Mouse (Mus musculus): ENCODE results near the gene Miga1.

The Miga1 gene

GRCm38 (mm10) chr3:152339862-152340557 lies at the start of gene Miga1:
TSS of gene Miga1 (minus strand) at chr3:152340407.
- DNase-seq (ENCODE audit: low spot score in 2 of 2), result peak; percentile 73 to 84

- DNase-seq (ENCODE audit: low spot score in 2 of 2), result no peak
Measured at GRCm38 (mm10) chr3:152384106-152384505, 43.9 kb upstream of the Miga1 start.

GRCm38 (mm10) chr3:152376063-152376462 lies 35.9 kb upstream of the Miga1 start:
- DNase-seq (ENCODE audit: low spot score in 2 of 2), result no peak

- no peak for DNase-seq (ENCODE audit: low spot score in 2 of 2)
Measured at GRCm38 (mm10) chr3:152364181-152364580, 24.0 kb upstream of the Miga1 start.

GRCm38 (mm10) chr3:152359151-152359550 lies 18.9 kb upstream of the Miga1 start:
- no peak for DNase-seq (ENCODE audit: low spot score in 2 of 2)

GRCm38 (mm10) chr3:152356751-152357150 lies 16.5 kb upstream of the Miga1 start:
- DNase-seq (ENCODE audit: low spot score in 2 of 2), result no peak

- DNase-seq (ENCODE audit: low spot score in 2 of 2), result peak in 1 of 2 experiments; percentile 12
Measured at GRCm38 (mm10) chr3:152355361-152355760, 15.2 kb upstream of the Miga1 start.

GRCm38 (mm10) chr3:152353434-152354177 lies 13.4 kb upstream of the Miga1 start:
- no peak for DNase-seq (ENCODE audit: low spot score in 2 of 2)

- no peak for DNase-seq (ENCODE audit: low spot score in 2 of 2)
Measured at GRCm38 (mm10) chr3:152352289-152352688, 12.1 kb upstream of the Miga1 start.

- no peak for DNase-seq (ENCODE audit: low spot score in 2 of 2)
Measured at GRCm38 (mm10) chr3:152350966-152351365, 10.8 kb upstream of the Miga1 start.

GRCm38 (mm10) chr3:152350431-152350830 lies 10.2 kb upstream of the Miga1 start:
- no peak for DNase-seq (ENCODE audit: low spot score in 2 of 2)

GRCm38 (mm10) chr3:152348011-152348830 lies 8.0 kb upstream of the Miga1 start:
- DNase-seq (ENCODE audit: low spot score in 2 of 2), result no peak

GRCm38 (mm10) chr3:152347227-152347626 lies 7.0 kb upstream of the Miga1 start:
- DNase-seq (ENCODE audit: low spot score in 2 of 2), result no peak

- peak in 1 of 2 experiments; percentile 16 for DNase-seq (ENCODE audit: low spot score in 2 of 2)
Measured at GRCm38 (mm10) chr3:152346633-152347141, 6.5 kb upstream of the Miga1 start.

- DNase-seq (ENCODE audit: low spot score in 2 of 2), result peak; percentile 90 to 98
Measured at GRCm38 (mm10) chr3:152345732-152346632, 5.8 kb upstream of the Miga1 start, which contains the start of gene Usp33. TSS of gene Usp33 (plus strand) at chr3:152346478.

- DNase-seq (ENCODE audit: low spot score in 2 of 2), result no peak
Measured at GRCm38 (mm10) chr3:152342961-152343517, 2.8 kb upstream of the Miga1 start.

GRCm38 (mm10) chr3:152336085-152336484 lies 4.1 kb downstream of the Miga1 start:
- no peak for DNase-seq (ENCODE audit: low spot score in 2 of 2)

- DNase-seq (ENCODE audit: low spot score in 2 of 2), result no peak
Measured at GRCm38 (mm10) chr3:152333641-152334040, 6.6 kb downstream of the Miga1 start.

GRCm38 (mm10) chr3:152332545-152333300 lies 7.5 kb downstream of the Miga1 start:
- no peak for DNase-seq (ENCODE audit: low spot score in 2 of 2)

- no peak for DNase-seq (ENCODE audit: low spot score in 2 of 2)
Measured at GRCm38 (mm10) chr3:152332104-152332503, 8.1 kb downstream of the Miga1 start.
